Mouse (Mus musculus): ENCODE data around the gene Rnaseh2a. TPM values are rescaled to one million over a fixed set of nuclear protein-coding genes. Genes with fewer than 3 reads are reported as not detected.
A peak's percentile ranks its signal among the peaks of the same experiment; 100 is the strongest.

The Rnaseh2a gene
- total and polyA plus RNA-seq, 3 experiments, result 71.6 to 115 (median 83.1) TPM

DNA sequence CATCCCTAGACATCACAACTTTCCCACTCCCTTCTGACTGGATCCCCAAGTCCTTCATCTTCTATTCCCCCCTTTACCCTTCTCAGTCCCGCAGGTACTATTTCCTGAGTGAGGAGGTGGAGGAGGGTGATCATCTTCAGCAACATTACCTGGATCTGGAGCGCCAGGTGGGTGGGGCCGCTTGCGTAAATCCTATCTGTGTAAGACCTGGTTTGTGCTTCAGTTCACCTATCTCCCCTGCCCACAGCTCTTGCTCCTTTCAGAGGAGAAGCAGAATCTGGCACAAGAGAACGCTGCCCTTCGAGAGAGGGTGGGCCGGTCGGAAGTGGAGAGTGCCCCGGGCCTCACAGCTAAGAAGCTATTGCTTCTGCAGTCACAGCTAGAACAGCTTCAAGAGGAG, 24.8 kb upstream of the Rnaseh2a start:
- in situ Hi-C loops (cut with MboI; ENCODE audit: low pct_ligation_motif_present, low pct_unique_long_range_greater_than_20kb, low sequenced_read_pairs), result loop anchor here (5.0 kb wide), 1 partner anchor 33 kb away; the partner anchor contains the start of genes Asna1 and Trir
- dilution Hi-C loops (cut with MboI; ENCODE audit: extremely low pct_ligation_motif_present, extremely low pct_unique_long_range_greater_than_20kb, low sequenced_read_pairs), result no loop called here
- DNase-seq (ENCODE audit: extremely low read depth), result no peak
- H3K9me3 ChIP-seq (replicated peaks; ENCODE audit: low read length), result no peaks in the 10 kb centered on the region
- no peak overlapping the region for H3K4me2 ChIP-seq (ENCODE audit: insufficient read depth, low read depth, poor library complexity, severe bottlenecking)
- no peak for TF ChIP-seq IRF4 (IDR thresholded peaks at IDR 0.05; ENCODE audit: low read depth, low read length)
- H3K9ac ChIP-seq (ENCODE audit: insufficient read depth, low read depth), result no peak overlapping the region
- H3K36me3 ChIP-seq (replicated peaks in 1 of 2; ENCODE audit: control insufficient read depth in 1 of 2, insufficient read depth in 1 of 2, low read length in 1 of 2), result peaks cover 22 to 58% of the 10 kb centered on the region in 2 experiments
- H3K27me3 ChIP-seq (replicated peaks), result no peaks in the 10 kb centered on the region
- no peaks in the 10 kb centered on the region for H3K79me2 ChIP-seq (replicated peaks; ENCODE audit: control insufficient read depth, extremely low read depth, insufficient read depth, poor library complexity, severe bottlenecking)
- H3K4me3 ChIP-seq (replicated peaks in 1 of 3; ENCODE audit: low read depth in 2 of 3, low read length in 2 of 3, poor library complexity in 1 of 3), result no peak overlapping the region
- H3K27ac ChIP-seq (ENCODE audit: insufficient read depth, low read depth), result no peak overlapping the region
- H3K4me1 ChIP-seq (ENCODE audit: control insufficient read depth in 1 of 2, insufficient read depth in 2 of 2), result peaks cover 10 to 27% of the 10 kb centered on the region in 2 experiments

DNA sequence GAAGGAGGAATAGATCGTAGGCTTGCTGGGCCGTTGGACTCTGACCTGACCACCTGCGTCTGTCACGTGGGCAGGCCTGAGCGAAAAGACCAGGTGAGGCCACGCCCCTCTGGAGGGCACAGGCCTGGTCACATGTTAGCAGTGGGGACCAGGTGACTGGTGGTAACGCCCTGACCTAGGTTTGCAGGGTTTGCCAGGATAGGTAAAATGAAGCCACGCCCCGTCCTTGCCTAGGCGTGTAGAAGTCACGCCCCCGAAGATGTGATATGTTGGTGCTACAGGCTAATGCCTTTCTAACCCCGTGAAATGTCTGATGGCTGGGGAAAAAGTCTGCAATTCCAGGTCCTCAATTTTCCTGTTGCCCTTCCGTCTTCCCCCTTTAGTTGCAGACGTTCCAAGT, 21.3 kb upstream of the Rnaseh2a start:
- peak overlapping the region; percentile 10; the same call in 1 of the 2 replicates for H3K27ac ChIP-seq (ENCODE audit: insufficient read depth, low read depth)
- H3K27me3 ChIP-seq (replicated peaks), result no peaks in the 10 kb centered on the region
- H3K9ac ChIP-seq (ENCODE audit: insufficient read depth, low read depth), result peak overlapping the region; percentile 78
- H3K36me3 ChIP-seq (replicated peaks in 1 of 2; ENCODE audit: control insufficient read depth in 1 of 2, insufficient read depth in 1 of 2, low read length in 1 of 2), result peaks cover 11 to 33% of the 10 kb centered on the region in 2 experiments
- peak overlapping the region; percentile 55 for H3K4me2 ChIP-seq (ENCODE audit: insufficient read depth, low read depth, poor library complexity, severe bottlenecking)
- DNase-seq (ENCODE audit: extremely low read depth), result peak; percentile 63
- in situ Hi-C loops (cut with MboI; ENCODE audit: low pct_ligation_motif_present, low pct_unique_long_range_greater_than_20kb, low sequenced_read_pairs), result loop anchor here (5.0 kb wide), 1 partner anchor 36 kb away; the partner anchor contains the start of genes Asna1 and Trir
- H3K4me1 ChIP-seq (ENCODE audit: control insufficient read depth in 1 of 2, insufficient read depth in 2 of 2), result peaks cover 22 to 40% of the 10 kb centered on the region in 2 experiments
- H3K4me3 ChIP-seq (replicated peaks in 1 of 3; ENCODE audit: low read depth in 2 of 3, low read length in 2 of 3, poor library complexity in 1 of 3), result peak overlapping the region; percentile 62 to 79 (median 70)
- no peaks in the 10 kb centered on the region for H3K9me3 ChIP-seq (replicated peaks; ENCODE audit: low read length)
- TF ChIP-seq CTCF (conservative IDR thresholded peaks at IDR 0.05 in 1 of 2, IDR thresholded peaks at IDR 0.05 in 1 of 2; ENCODE audit: low read depth in 2 of 2, low read length in 2 of 2) (no peak), USF1 (IDR thresholded peaks at IDR 0.05; ENCODE audit: low read depth, low read length) (peak; percentile 53)
- H3K79me2 ChIP-seq (replicated peaks; ENCODE audit: control insufficient read depth, extremely low read depth, insufficient read depth, poor library complexity, severe bottlenecking), result no peaks in the 10 kb centered on the region
- dilution Hi-C loops (cut with MboI; ENCODE audit: extremely low pct_ligation_motif_present, extremely low pct_unique_long_range_greater_than_20kb, low sequenced_read_pairs), result no loop called here

DNA sequence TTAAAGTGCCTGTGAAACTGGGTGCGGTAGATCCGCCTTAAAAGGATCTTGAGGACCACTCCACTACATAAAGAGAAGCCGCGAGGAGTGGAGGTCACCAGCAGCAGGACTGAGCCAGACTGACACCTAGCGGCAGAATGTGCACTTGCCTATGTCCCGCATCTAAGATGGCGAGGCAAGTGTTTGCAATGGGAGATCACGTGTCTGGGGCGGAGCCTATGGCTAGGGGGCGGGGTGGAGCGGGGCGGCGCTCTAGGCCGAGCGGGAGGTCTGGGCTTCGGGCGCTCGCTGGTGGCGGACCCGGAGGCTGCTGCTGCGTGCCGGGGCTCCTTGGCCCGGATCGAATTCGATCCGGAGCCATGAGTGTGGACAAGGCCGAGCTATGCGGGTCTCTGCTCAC, 20.8 kb upstream of the Rnaseh2a start, which contains the start of gene Hook2:
Gene Hook2 (plus strand): TSS at position 255 of the 400 bp plus-strand sequence.
- Histone ChIP-seq H3K27ac (ENCODE audit: insufficient read depth, low read depth) (peak within 1 kb of the TSS; percentile 55; the same call in 1 of the 2 replicates), H3K27me3 (replicated peaks) (no peaks in the 10 kb centered on the region), H3K9ac (ENCODE audit: insufficient read depth, low read depth) (peak within 1 kb of the TSS; percentile 93), H3K9me3 (replicated peaks; ENCODE audit: low read length) (no peaks in the 10 kb centered on the region), H3K4me3 (replicated peaks in 1 of 3; ENCODE audit: low read depth in 2 of 3, low read length in 2 of 3, poor library complexity in 1 of 3) (peak within 1 kb of the TSS; percentile 62 to 79 (median 70)), H3K4me1 (ENCODE audit: control insufficient read depth in 1 of 2, insufficient read depth in 2 of 2) (peaks cover 22 to 40% of the 10 kb centered on the region in 2 experiments), H3K79me2 (replicated peaks; ENCODE audit: control insufficient read depth, extremely low read depth, insufficient read depth, poor library complexity, severe bottlenecking) (no peaks in the 10 kb centered on the region), H3K4me2 (ENCODE audit: insufficient read depth, low read depth, poor library complexity, severe bottlenecking) (peak within 1 kb of the TSS; percentile 81), H3K36me3 (replicated peaks in 1 of 2; ENCODE audit: control insufficient read depth in 1 of 2, insufficient read depth in 1 of 2, low read length in 1 of 2) (peaks cover 7 to 28% of the 10 kb centered on the region in 2 experiments)
- DNase-seq (ENCODE audit: extremely low read depth), result peak; percentile 99
- in situ Hi-C loops (cut with MboI; ENCODE audit: low pct_ligation_motif_present, low pct_unique_long_range_greater_than_20kb, low sequenced_read_pairs) (loop anchor here (5.0 kb wide), 1 partner anchor 37 kb away; the partner anchor contains the start of genes Asna1 and Trir), dilution Hi-C loops (cut with MboI; ENCODE audit: extremely low pct_ligation_motif_present, extremely low pct_unique_long_range_greater_than_20kb, low sequenced_read_pairs) (no loop called here)
- TF ChIP-seq IRF4 (IDR thresholded peaks at IDR 0.05; ENCODE audit: low read depth, low read length) (no peak), POLR2AphosphoS2 (IDR thresholded peaks at IDR 0.05; ENCODE audit: low read depth, low read length) (no peak), ETS1 (conservative IDR thresholded peaks at IDR 0.05; ENCODE audit: low read depth, low read length) (no peak), TBP (conservative IDR thresholded peaks at IDR 0.05; ENCODE audit: low read depth, low read length) (peak; percentile 38; the same call in 1 of the 2 replicates), KAT2A (IDR thresholded peaks at IDR 0.05; ENCODE audit: insufficient replicate concordance, low read length) (no peak), NRF1 (IDR thresholded peaks at IDR 0.05; ENCODE audit: low read depth, low read length) (0 out of 2 replicates have a peak, but pooled peaks have one; percentile 34), UBTF (IDR thresholded peaks at IDR 0.05; ENCODE audit: low read depth, low read length) (no peak), PAX5 (IDR thresholded peaks at IDR 0.05; ENCODE audit: low read length) (no peak), MAZ (IDR thresholded peaks at IDR 0.05; ENCODE audit: low read depth, low read length) (peak; percentile 28), SMC3 (IDR thresholded peaks at IDR 0.05; ENCODE audit: low read depth, low read length) (peak; percentile 92), HCFC1 (IDR thresholded peaks at IDR 0.05; ENCODE audit: low read depth, low read length) (peak; percentile 76), EP300 (IDR thresholded peaks at IDR 0.05; ENCODE audit: low read length) (no peak), GABPA (IDR thresholded peaks at IDR 0.05; ENCODE audit: insufficient replicate concordance, low read depth, low read length) (no peak), MYC (IDR thresholded peaks at IDR 0.05; ENCODE audit: low read depth, low read length) (peak; percentile 46; the same call in 1 of the 2 replicates), MAX (IDR thresholded peaks at IDR 0.05; ENCODE audit: low read length) (peak; percentile 82; the same call in 1 of the 2 replicates), CHD2 (IDR thresholded peaks at IDR 0.05; ENCODE audit: low read length) (no peak), TCF12 (IDR thresholded peaks at IDR 0.05; ENCODE audit: low read depth, low read length) (no peak; the same call in 1 of the 2 replicates), BHLHE40 (IDR thresholded peaks at IDR 0.05; ENCODE audit: low read depth, low read length) (peak; percentile 88), ZKSCAN1 (IDR thresholded peaks at IDR 0.05; ENCODE audit: borderline replicate concordance, low read depth, low read length) (no peak), JUN (IDR thresholded peaks at IDR 0.05; ENCODE audit: insufficient read depth, low read depth, low read length) (no peak), JUND (conservative IDR thresholded peaks at IDR 0.05; ENCODE audit: low read depth, low read length) (no peak), MAFK (IDR thresholded peaks at IDR 0.05; ENCODE audit: insufficient replicate concordance, low read length) (no peak), USF1 (IDR thresholded peaks at IDR 0.05; ENCODE audit: low read depth, low read length) (peak; percentile 91), CTCF (conservative IDR thresholded peaks at IDR 0.05 in 1 of 2, IDR thresholded peaks at IDR 0.05 in 1 of 2; ENCODE audit: low read depth in 2 of 2, low read length in 2 of 2) (peak; percentile 62 to 98), POLR2A (IDR thresholded peaks at IDR 0.05; ENCODE audit: low read depth, low read length) (peak; percentile 68)

Measured in CH12.LX (cell line).